Mouse (Mus musculus) cerebellum, adult 2 months (tissue): ENCODE measurements around the gene Fam163b.

Experiments used
- CTCF ChIP-seq: fragments of 200-500 bp; IDR thresholded peaks from 2 replicates; pipeline ENCODE4 v1.5.1; 2011; ENCODE audit warnings: low read depth, mild to moderate bottlenecking, control low read depth, low read length, moderate library complexity, borderline replicate concordance; ENCODE audit not compliant: insufficient read depth
- POLR2A ChIP-seq: fragments of 200-500 bp; IDR thresholded peaks from 2 replicates; pipeline ENCODE4 v1.6.1; 2011; ENCODE audit warnings: low read length, control low read depth, borderline replicate concordance; ENCODE audit not compliant: insufficient read depth

DNA sequence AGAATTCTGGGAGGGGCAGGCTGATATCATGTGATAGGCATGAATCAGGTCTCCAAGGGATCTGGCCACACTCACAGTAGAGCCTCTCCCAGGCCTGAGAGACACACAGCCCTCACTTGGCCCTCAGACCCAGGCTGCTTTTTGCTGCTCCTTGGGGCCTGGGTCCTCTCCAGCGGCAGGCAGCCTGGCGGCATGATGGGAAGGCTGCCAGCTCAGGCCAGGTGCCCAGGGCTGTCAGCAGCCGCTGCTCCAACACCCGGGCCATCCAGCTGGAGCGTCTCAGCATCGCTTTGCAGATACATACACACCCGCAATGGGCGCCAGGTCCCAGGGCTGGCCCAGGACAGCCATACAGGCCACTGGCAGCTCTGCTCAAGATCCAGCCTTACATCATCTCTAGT, 22.1 kb downstream of the Fam163b start:
- TF ChIP-seq POLR2A, result no peak
- no peak for TF ChIP-seq CTCF
